Mouse (Mus musculus) forebrain, embryonic 12.5 days (tissue): Measurements from ENCODE around the gene Pde9a. TPM values are rescaled to one million over a fixed set of nuclear protein-coding genes. Genes with fewer than 3 reads are reported as not detected.

Experiments used
- ATAC-seq: fragments of 200-750 bp; cut with Nextera tagmentation; 2 replicates; pipeline ENCODE4 v1.8.0; 2017; ENCODE audit warnings: moderate TSS enrichment; ENCODE audit not compliant: low FRiP score
- H3K27ac ChIP-seq: fragments of 300-500 bp; sonication (generic); 2 replicates; pipeline ENCODE4 v1.5.1; 2016; ENCODE audit warnings: mild to moderate bottlenecking
- H3K27me3 ChIP-seq: fragments of 300-500 bp; sonication (generic); 2 replicates; pipeline ENCODE4 v1.6.1; 2016; ENCODE audit warnings: mild to moderate bottlenecking
- H3K36me3 ChIP-seq: fragments of 300-500 bp; sonication (generic); replicated peaks from 2 replicates; pipeline ENCODE4 v1.6.1; 2016; ENCODE audit warnings: mild to moderate bottlenecking
- H3K4me1 ChIP-seq: fragments of 300-500 bp; sonication (generic); 2 replicates; pipeline ENCODE4 v1.6.1; 2016
- H3K4me2 ChIP-seq: fragments of 300-500 bp; sonication (generic); 2 replicates; pipeline ENCODE4 v1.6.1; 2016; ENCODE audit warnings: mild to moderate bottlenecking, moderate library complexity
- H3K4me3 ChIP-seq: fragments of 300-500 bp; sonication (generic); replicated peaks from 2 replicates; pipeline ENCODE4 v1.5.1; 2016; ENCODE audit warnings: mild to moderate bottlenecking
- H3K9ac ChIP-seq: fragments of 300-500 bp; sonication (generic); 2 replicates; pipeline ENCODE4 v1.6.1; 2016; ENCODE audit warnings: mild to moderate bottlenecking
- H3K9me3 ChIP-seq: fragments of 300-500 bp; sonication (generic); 2 replicates; pipeline ENCODE4 v1.6.1; 2016
- WGBS: fragments of 180-500 bp; shearing (Covaris S2); methylation state at CpG from one replicate; pipeline ENCODE4 v1.1.7; 2016; 5-methylcytosine and 5-hydroxymethylcytosine counted together
- polyA plus RNA-seq: library from polyadenylated mRNA; unstranded; fragments of >200 nt; fragmentation: Nextera tagmentation; extraction: Ambion mirVana; gene quantifications from 2 replicates; pipeline ENCODE4 v1.2.1, GENCODE M21; 2016

Pde9a gene
- polyA plus RNA-seq, 1 experiment from 2014 or later, result 36.7 TPM

GRCm38 (mm10) chr17:31453476-31453875, 67.5 kb downstream of the Pde9a start:
- WGBS, result 95% methylated on average over 3 of the region's 3 CpGs
- peaks cover 10% of the 10 kb centered on the region for H3K4me1 ChIP-seq
- no peak overlapping the region for H3K4me2 ChIP-seq
- H3K9ac ChIP-seq, result no peak overlapping the region
- H3K4me3 ChIP-seq, result no peak overlapping the region
- ATAC-seq, result no peak
- no peak overlapping the region for H3K27ac ChIP-seq
- H3K27me3 ChIP-seq, result no peaks in the 10 kb centered on the region
- H3K36me3 ChIP-seq, result peaks cover 34% of the 10 kb centered on the region
- no peaks in the 10 kb centered on the region for H3K9me3 ChIP-seq

GRCm38 (mm10) chr17:31454056-31454455, 68.0 kb downstream of the Pde9a start:
- Histone ChIP-seq H3K27ac (no peak overlapping the region), H3K36me3 (peaks cover 34% of the 10 kb centered on the region), H3K4me1 (peaks cover 10% of the 10 kb centered on the region), H3K27me3 (no peaks in the 10 kb centered on the region), H3K9me3 (no peaks in the 10 kb centered on the region), H3K4me3 (no peak overlapping the region), H3K4me2 (no peak overlapping the region), H3K9ac (no peak overlapping the region)
- no peak for ATAC-seq
- WGBS, result 93% methylated on average over 9 of the region's 9 CpGs

- Histone ChIP-seq H3K4me1 (peaks cover 3% of the 10 kb centered on the region), H3K9ac (no peak overlapping the region), H3K4me3 (no peak overlapping the region), H3K36me3 (peaks cover 48% of the 10 kb centered on the region), H3K27me3 (no peaks in the 10 kb centered on the region), H3K4me2 (no peak overlapping the region), H3K9me3 (no peaks in the 10 kb centered on the region), H3K27ac (no peak overlapping the region)
- no peak for ATAC-seq
- WGBS, result 82% methylated on average over 18 of the region's 18 CpGs
Observed at GRCm38 (mm10) chr17:31456723-31457567, 70.9 kb downstream of the Pde9a start.

- no peak for ATAC-seq
- H3K9ac ChIP-seq, result no peak overlapping the region
- no peaks in the 10 kb centered on the region for H3K9me3 ChIP-seq
- no peak overlapping the region for H3K4me3 ChIP-seq
- H3K27me3 ChIP-seq, result no peaks in the 10 kb centered on the region
- H3K36me3 ChIP-seq, result peaks cover 57% of the 10 kb centered on the region
- peaks cover 3% of the 10 kb centered on the region for H3K4me1 ChIP-seq
- H3K4me2 ChIP-seq, result no peak overlapping the region
- H3K27ac ChIP-seq, result no peak overlapping the region
- WGBS, result 76% methylated on average over 4 of the region's 4 CpGs
Observed at GRCm38 (mm10) chr17:31460416-31460815, 74.4 kb downstream of the Pde9a start.

- H3K9me3 ChIP-seq, result 0 out of 2 replicates have a peak, but pooled peaks cover 5% of the 10 kb centered on the region
- no peak overlapping the region for H3K4me2 ChIP-seq
- ATAC-seq, result no peak
- WGBS, result 84% methylated on average over 2 of the region's 2 CpGs
- peaks cover 3% of the 10 kb centered on the region for H3K4me1 ChIP-seq
- H3K27me3 ChIP-seq, result no peaks in the 10 kb centered on the region
- no peak overlapping the region for H3K27ac ChIP-seq
- H3K4me3 ChIP-seq, result no peak overlapping the region
- H3K9ac ChIP-seq, result no peak overlapping the region
- peaks cover 66% of the 10 kb centered on the region for H3K36me3 ChIP-seq
Observed at GRCm38 (mm10) chr17:31462506-31462905, 76.5 kb downstream of the Pde9a start.

GRCm38 (mm10) chr17:31466854-31467253, 80.8 kb downstream of the Pde9a start:
- H3K4me3 ChIP-seq, result no peak overlapping the region
- H3K36me3 ChIP-seq, result peaks cover 85% of the 10 kb centered on the region
- ATAC-seq, result no peak
- no peak overlapping the region for H3K27ac ChIP-seq
- 93% methylated on average over 3 of the region's 3 CpGs for WGBS
- 0 out of 2 replicates have a peak, but pooled peaks cover 5% of the 10 kb centered on the region for H3K9me3 ChIP-seq
- no peaks in the 10 kb centered on the region for H3K27me3 ChIP-seq
- H3K4me1 ChIP-seq, result peaks cover 10% of the 10 kb centered on the region
- H3K9ac ChIP-seq, result no peak overlapping the region
- H3K4me2 ChIP-seq, result no peak overlapping the region

- peaks cover 10% of the 10 kb centered on the region for H3K4me1 ChIP-seq
- no peak overlapping the region for H3K27ac ChIP-seq
- no peak overlapping the region for H3K4me2 ChIP-seq
- WGBS, result 79% methylated on average over 5 of the region's 5 CpGs
- H3K9me3 ChIP-seq, result 0 out of 2 replicates have a peak, but pooled peaks cover 5% of the 10 kb centered on the region
- H3K4me3 ChIP-seq, result no peak overlapping the region
- ATAC-seq, result no peak
- no peaks in the 10 kb centered on the region for H3K27me3 ChIP-seq
- H3K9ac ChIP-seq, result no peak overlapping the region
- peaks cover 84% of the 10 kb centered on the region for H3K36me3 ChIP-seq
Observed at GRCm38 (mm10) chr17:31468496-31468895, 82.5 kb downstream of the Pde9a start.

- Histone ChIP-seq H3K9me3 (0 out of 2 replicates have a peak, but pooled peaks cover 5% of the 10 kb centered on the region), H3K27me3 (no peaks in the 10 kb centered on the region), H3K27ac (no peak overlapping the region), H3K4me2 (no peak overlapping the region), H3K4me1 (peaks cover 10% of the 10 kb centered on the region), H3K4me3 (no peak overlapping the region), H3K9ac (no peak overlapping the region), H3K36me3 (peaks cover 83% of the 10 kb centered on the region)
- 51% methylated on average over 5 of the region's 5 CpGs for WGBS
- no peak for ATAC-seq
Observed at GRCm38 (mm10) chr17:31470766-31471418, 84.9 kb downstream of the Pde9a start.

GRCm38 (mm10) chr17:31474388-31474787, 88.4 kb downstream of the Pde9a start:
- H3K4me3 ChIP-seq, result no peak overlapping the region
- no peaks in the 10 kb centered on the region for H3K9me3 ChIP-seq
- peaks cover 10% of the 10 kb centered on the region for H3K4me1 ChIP-seq
- peaks cover 54% of the 10 kb centered on the region for H3K36me3 ChIP-seq
- ATAC-seq, result no peak
- H3K27me3 ChIP-seq, result no peaks in the 10 kb centered on the region
- 84% methylated on average over 6 of the region's 6 CpGs for WGBS
- H3K9ac ChIP-seq, result no peak overlapping the region
- no peak overlapping the region for H3K27ac ChIP-seq
- H3K4me2 ChIP-seq, result no peak overlapping the region

- Histone ChIP-seq H3K4me2 (no peak overlapping the region), H3K27me3 (no peaks in the 10 kb centered on the region), H3K4me1 (no peaks in the 10 kb centered on the region), H3K36me3 (peaks cover 15% of the 10 kb centered on the region), H3K27ac (no peak overlapping the region), H3K4me3 (no peak overlapping the region), H3K9ac (no peak overlapping the region), H3K9me3 (no peaks in the 10 kb centered on the region)
- 84% methylated on average over 7 of the region's 7 CpGs for WGBS
- ATAC-seq, result no peak
Observed at GRCm38 (mm10) chr17:31478606-31479005, 92.6 kb downstream of the Pde9a start.

GRCm38 (mm10) chr17:31479108-31479844, 93.3 kb downstream of the Pde9a start:
- 72% methylated on average over 11 of the region's 11 CpGs for WGBS
- H3K27ac ChIP-seq, result no peak overlapping the region
- no peak overlapping the region for H3K4me3 ChIP-seq
- H3K4me1 ChIP-seq, result no peaks in the 10 kb centered on the region
- ATAC-seq, result no peak
- H3K4me2 ChIP-seq, result no peak overlapping the region
- peaks cover 11% of the 10 kb centered on the region for H3K36me3 ChIP-seq
- no peaks in the 10 kb centered on the region for H3K27me3 ChIP-seq
- no peak overlapping the region for H3K9ac ChIP-seq
- no peaks in the 10 kb centered on the region for H3K9me3 ChIP-seq

- H3K9me3 ChIP-seq, result no peaks in the 10 kb centered on the region
- H3K27me3 ChIP-seq, result 0 out of 2 replicates have a peak, but pooled peaks cover 2% of the 10 kb centered on the region
- no peak overlapping the region for H3K4me2 ChIP-seq
- ATAC-seq, result no peak
- H3K4me3 ChIP-seq, result no peak overlapping the region
- H3K36me3 ChIP-seq, result no peaks in the 10 kb centered on the region
- peaks cover 13% of the 10 kb centered on the region; the same call in 1 of the 2 replicates for H3K4me1 ChIP-seq
- no peak overlapping the region for H3K9ac ChIP-seq
- 66% methylated on average over 10 of the region's 10 CpGs for WGBS
- 0 out of 2 replicates have a peak overlapping the region, but pooled peaks have one; percentile 9 for H3K27ac ChIP-seq
Observed at GRCm38 (mm10) chr17:31486616-31487198, 100.7 kb downstream of the Pde9a start.
